In the genomic region with DNA sequence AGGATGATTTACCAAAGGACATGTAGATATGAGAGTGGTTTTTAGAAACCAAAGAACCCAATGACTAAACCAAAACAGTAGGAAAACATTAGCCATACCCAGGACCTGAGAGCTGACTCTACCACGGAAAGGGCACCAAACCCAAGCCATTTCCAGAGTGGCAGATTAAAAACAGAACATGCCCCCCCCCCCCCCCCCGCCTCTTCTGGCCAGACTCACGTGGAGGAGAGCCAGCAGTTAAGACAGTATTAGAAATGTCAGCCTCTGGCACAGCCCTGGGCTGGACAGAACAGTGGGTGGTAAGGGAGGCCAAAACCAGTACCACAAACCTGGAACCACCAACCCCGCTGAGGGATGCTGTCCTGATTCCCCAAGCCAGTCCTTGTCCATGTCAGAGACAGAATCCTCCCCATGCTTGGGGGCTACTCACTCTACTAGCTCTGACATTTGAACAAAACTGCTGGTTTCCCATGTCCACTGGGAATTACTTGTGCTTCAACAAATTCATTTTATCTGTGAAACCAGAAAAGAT, we compare ENCODE assay signal across 30 mouse cellular contexts.
DNase-seq lines count a peak whose midpoint lies in the region; ATAC-seq and TF ChIP-seq lines count a peak whose summit lies in the region.
"Had no signal": no experiment of that assay in that cellular context is flagged by ENCODE, and none has a peak within 500 bp of the region (broad histone marks: within the 10 kb centered on the region; RNA-seq: fewer than 3 reads in every experiment).

No protein-coding gene starts in this region.

- no peak overlapping the region for H3K4me3 ChIP-seq in heart, adult 2 months
- no peak overlapping the region for H3K4me3 ChIP-seq in heart, embryonic 11.5 days (ENCODE audit: low read depth, low read length)
- H3K4me3 ChIP-seq: embryonic facial prominence, embryonic 10.5 days; embryonic facial prominence, embryonic 13.5 days; erythroblast, embryonic 14.5 days; forebrain, embryonic 12.5 days; forebrain, embryonic 15.5 days; heart, embryonic 15.5 days; hindbrain, embryonic 12.5 days; hindbrain, embryonic 15.5 days; kidney, embryonic 15.5 days had no signal

- H3K27ac ChIP-seq in heart, adult 2 months, result peak overlapping the region; percentile 36
- no peak overlapping the region for H3K27ac ChIP-seq in heart, embryonic 11.5 days (ENCODE audit: low read depth, low read length)
- H3K27ac ChIP-seq: embryonic facial prominence, embryonic 10.5 days; embryonic facial prominence, embryonic 13.5 days; forebrain, embryonic 12.5 days; forebrain, embryonic 15.5 days; heart, embryonic 15.5 days; hindbrain, embryonic 12.5 days; hindbrain, embryonic 15.5 days; kidney, embryonic 15.5 days had no signal

- no peak for TF ChIP-seq CTCF in heart, adult 2 months (IDR thresholded peaks at IDR 0.05)

- no peaks in the 10 kb centered on the region for H3K36me3 ChIP-seq in heart, adult 2 months (ENCODE audit: control insufficient read depth, insufficient read depth, low read length)
- H3K36me3 ChIP-seq in heart, embryonic 11.5 days (ENCODE audit: control insufficient read depth, insufficient read depth, low read length), result no peaks in the 10 kb centered on the region
- H3K36me3 ChIP-seq: embryonic facial prominence, embryonic 10.5 days; embryonic facial prominence, embryonic 13.5 days; forebrain, embryonic 12.5 days; forebrain, embryonic 15.5 days; heart, embryonic 15.5 days; hindbrain, embryonic 12.5 days; hindbrain, embryonic 15.5 days; kidney, embryonic 15.5 days had no signal

- no peaks in the 10 kb centered on the region for H3K9me3 ChIP-seq in heart, embryonic 11.5 days (replicated peaks; ENCODE audit: control insufficient read depth, low read length)
- H3K9me3 ChIP-seq: embryonic facial prominence, embryonic 10.5 days; embryonic facial prominence, embryonic 13.5 days; forebrain, embryonic 12.5 days; forebrain, embryonic 15.5 days; heart, embryonic 15.5 days; hindbrain, embryonic 12.5 days; hindbrain, embryonic 15.5 days; kidney, embryonic 15.5 days had no signal

- intact Hi-C loops in heart, adult 2 months (cut with DNase I), result no loop called here

- no peaks in the 10 kb centered on the region for H3K27me3 ChIP-seq in heart, adult 2 months (ENCODE audit: control insufficient read depth, insufficient read depth, low read length)
- no peaks in the 10 kb centered on the region for H3K27me3 ChIP-seq in heart, embryonic 11.5 days (ENCODE audit: control insufficient read depth, insufficient read depth, low read length)
- H3K27me3 ChIP-seq: embryonic facial prominence, embryonic 13.5 days; forebrain, embryonic 12.5 days; forebrain, embryonic 15.5 days; heart, embryonic 15.5 days; hindbrain, embryonic 12.5 days; hindbrain, embryonic 15.5 days; kidney, embryonic 15.5 days had no signal

- no peaks in the 10 kb centered on the region for H3K4me1 ChIP-seq in heart, adult 2 months (ENCODE audit: control insufficient read depth, insufficient read depth, low read length)
- no peaks in the 10 kb centered on the region for H3K4me1 ChIP-seq in heart, embryonic 11.5 days (ENCODE audit: control insufficient read depth, insufficient read depth, low read length)
- H3K4me1 ChIP-seq: embryonic facial prominence, embryonic 13.5 days; forebrain, embryonic 12.5 days; forebrain, embryonic 15.5 days; heart, embryonic 15.5 days; hindbrain, embryonic 12.5 days; hindbrain, embryonic 15.5 days; kidney, embryonic 15.5 days had no signal

- ATAC-seq in heart, embryonic 11.5 days (replicated peaks; ENCODE audit: insufficient number of reproducible peaks, low FRiP score, low TSS enrichment), result no peak
- no peak for ATAC-seq in granulocyte monocyte progenitor cell, adult 5-6 weeks (replicated peaks; ENCODE audit: poor library complexity, severe bottlenecking)
- ATAC-seq: activated CD4-positive, CD25-positive, alpha-beta regulatory T cell, adult 4 months; forebrain, embryonic 15.5 days had no signal

- TF ChIP-seq EP300 in heart, adult 2 months (IDR thresholded peaks at IDR 0.05; ENCODE audit: insufficient read depth, low read depth, low read length), result no peak

- 39% methylated on average over 4 of the region's 4 CpGs for WGBS in heart, adult 2 months
- WGBS in heart, embryonic 11.5 days (ENCODE audit: insufficient replicate concordance), result 58% methylated on average over 4 of the region's 4 CpGs

- no peak overlapping the region for H3K4me2 ChIP-seq in heart, embryonic 11.5 days
- H3K4me2 ChIP-seq: embryonic facial prominence, embryonic 13.5 days; forebrain, embryonic 12.5 days; forebrain, embryonic 15.5 days; heart, embryonic 15.5 days; hindbrain, embryonic 12.5 days; hindbrain, embryonic 15.5 days; kidney, embryonic 15.5 days had no signal

- no peak for TF ChIP-seq POLR2A in heart, adult 2 months (IDR thresholded peaks at IDR 0.05; ENCODE audit: insufficient read depth, low read depth, low read length)

- H3K79me2 ChIP-seq in heart, adult 2 months (replicated peaks; ENCODE audit: control insufficient read depth, insufficient read depth, low read length), result no peaks in the 10 kb centered on the region

- no peak overlapping the region for H3K9ac ChIP-seq in heart, adult 2 months (ENCODE audit: low read depth, low read length)
- H3K9ac ChIP-seq in heart, embryonic 11.5 days (ENCODE audit: low read depth, low read length), result no peak overlapping the region
- H3K9ac ChIP-seq: embryonic facial prominence, embryonic 13.5 days; forebrain, embryonic 12.5 days; forebrain, embryonic 15.5 days; heart, embryonic 15.5 days; hindbrain, embryonic 12.5 days; hindbrain, embryonic 15.5 days; kidney, embryonic 15.5 days had no signal

- peak; percentile 16 for DNase-seq in gastrocnemius, postnatal 25 days
- DNase-seq in gastrocnemius, postnatal 10 days, result no peak
- DNase-seq in heart, adult 2 months, result peak; percentile 32 to 38
- peak; percentile 37 for DNase-seq in 416B (ENCODE audit: low read depth)
- DNase-seq in adipocyte (ENCODE audit: low spot score), result peak; percentile 33
- no peak for DNase-seq in adrenal gland, postnatal 10 days
- DNase-seq: adrenal gland, postnatal 14 days; cerebellum, adult 11 months; cerebellum, adult 2 months; cerebellum, adult 9-11 months; cerebellum, postnatal 25 days; embryo, embryonic 11 days; gastrocnemius, postnatal 14 days; heart, postnatal 10 days; heart, postnatal 4 days; kidney, adult 11 months; kidney, adult 8-10 months; kidney, postnatal 10 days had no signal

Comparison
In these comparisons a context has a peak if more than half of its experiments do, and no peak if none do; other contexts are left out.
1. DNase-seq: peak in gastrocnemius, postnatal 25 days (single experiment), heart, adult 2 months (2 of 2), 416B (single experiment) and adipocyte (single experiment); none in gastrocnemius, postnatal 10 days (single experiment) and adrenal gland, postnatal 10 days (single experiment).